Mouse (Mus musculus) liver, embryonic 14.5 days (tissue): ENCODE data around the gene Zfp473. TPM values are rescaled to one million over a fixed set of nuclear protein-coding genes. Genes with fewer than 3 reads are reported as not detected.

ENCODE experiments used
- ATAC-seq: fragments of 200-750 bp; cut with Nextera tagmentation; 2 replicates; pipeline ENCODE4 v1.8.0; 2017; ENCODE audit warnings: moderate number of reproducible peaks, mild to moderate bottlenecking, moderate library complexity; ENCODE audit not compliant: insufficient read depth
- DNase-seq, 3 experiments: peaks; one replicate each; pipeline ENCODE4 v3.0.0-alpha.2; 2012 to 2013; ENCODE audit warnings: low read depth in 3 of 3, low spot score in 3 of 3
- H3K27ac ChIP-seq: fragments of 300-500 bp; sonication (generic); 2 replicates; pipeline ENCODE4 v1.5.1; 2014; ENCODE audit warnings: moderate library complexity, mild to moderate bottlenecking, control low read depth, inconsistent platforms
- H3K27me3 ChIP-seq: fragments of 300-500 bp; sonication (generic); 2 replicates; pipeline ENCODE4 v1.6.1; 2014; ENCODE audit warnings: mild to moderate bottlenecking, low read length, moderate library complexity; ENCODE audit not compliant: control insufficient read depth, insufficient read depth
- H3K36me3 ChIP-seq: fragments of 300-500 bp; sonication (generic); replicated peaks from 2 replicates; pipeline ENCODE4 v1.6.1; 2014; ENCODE audit warnings: low read depth; ENCODE audit not compliant: control insufficient read depth, insufficient read depth
- H3K4me1 ChIP-seq, 2 experiments: fragments of 200-500 bp in 1 of 2; fragments of 300-500 bp in 1 of 2; sonication (generic) in 1 of 2; replicated peaks; 2 replicates each; pipeline ENCODE4 v1.6.1; 2012 to 2014; ENCODE audit warnings: antibody characterized with exemption in 1 of 2, inconsistent platforms in 1 of 2, low read length in 1 of 2; ENCODE audit not compliant: control insufficient read depth in 2 of 2, insufficient read depth in 2 of 2
- H3K4me2 ChIP-seq: fragments of 300-500 bp; sonication (generic); 2 replicates; pipeline ENCODE4 v1.6.1; 2014; ENCODE audit warnings: low read depth, mild to moderate bottlenecking, control low read depth, moderate library complexity
- H3K4me3 ChIP-seq, 2 experiments: fragments of 200-500 bp in 1 of 2; fragments of 300-500 bp in 1 of 2; sonication (generic) in 1 of 2; 2 replicates each; pipeline ENCODE4 v1.5.1; 2012 to 2014; ENCODE audit warnings: low read depth in 2 of 2, low read length in 2 of 2, mild to moderate bottlenecking in 2 of 2, control low read depth in 1 of 2, inconsistent platforms in 1 of 2, moderate library complexity in 1 of 2; ENCODE audit not compliant: insufficient read depth in 1 of 2
- H3K9ac ChIP-seq: fragments of 300-500 bp; sonication (generic); replicated peaks from 2 replicates; pipeline ENCODE4 v1.6.1; 2014; ENCODE audit warnings: mild to moderate bottlenecking, control low read depth, moderate library complexity
- H3K9me3 ChIP-seq: fragments of 300-500 bp; sonication (generic); 2 replicates; pipeline ENCODE4 v1.6.1; 2016; ENCODE audit warnings: low read length, mixed read lengths; ENCODE audit not compliant: control insufficient read depth
- CTCF ChIP-seq: IDR thresholded peaks from 2 replicates; pipeline ENCODE4 v1.5.1; 2016; ENCODE audit warnings: antibody characterized with exemption, low read depth, control low read depth
- EP300 ChIP-seq: IDR thresholded peaks from 2 replicates; pipeline ENCODE4 v1.6.1; 2016; ENCODE audit warnings: antibody characterized with exemption, low read depth
- WGBS: fragments of 180-500 bp; shearing (Covaris S2); extraction: QIAGEN DNeasy Blood & Tissue Kit; methylation state at CpG from one replicate; pipeline ENCODE4 v1.1.7; 2014; ENCODE audit not compliant: insufficient replicate concordance; 5-methylcytosine and 5-hydroxymethylcytosine counted together
- polyA plus RNA-seq, 2 experiments: library from polyadenylated mRNA; depleted of rRNA in 1 of 2; stranded (reverse) in 1 of 2; unstranded in 1 of 2; fragments of >200 nt; fragmentation: Nextera tagmentation in 1 of 2; extraction: Ambion mirVana in 1 of 2; gene quantifications; 2 replicates each; pipeline versions ENCODE4 v1.2.1 to v1.2.3; 2012 to 2014

Gene Zfp473
- polyA plus RNA-seq, 2 experiments, result 0.81 to 0.96 TPM

- ATAC-seq, result peak; percentile 44
- 83% methylated on average over 9 of the region's 9 CpGs for WGBS
- Histone ChIP-seq H3K9ac (0 out of 2 replicates have a peak overlapping the region, but pooled peaks have one; percentile 12), H3K4me3 (peak overlapping the region in 1 of 2 experiments; percentile 35; a peak in 2 of 4 replicates), H3K4me2 (peak overlapping the region; percentile 39; the same call in 1 of the 2 replicates), H3K27me3 (no peaks in the 10 kb centered on the region), H3K9me3 (no peaks in the 10 kb centered on the region), H3K4me1 (peaks cover 20 to 32% of the 10 kb centered on the region in 2 experiments), H3K36me3 (no peaks in the 10 kb centered on the region; the same call in none of the 2 replicates), H3K27ac (peak overlapping the region; percentile 80)
- TF ChIP-seq EP300, result no peak
- no peak for TF ChIP-seq CTCF
- DNase-seq, result peak; percentile 20 to 56 (median 33)
These were observed 26.1 kb upstream of the Zfp473 start for GRCm38 (mm10) chr7:44776849-44777498.

- 37% methylated on average over 8 of the region's 8 CpGs for WGBS
- Histone ChIP-seq H3K27me3 (no peaks in the 10 kb centered on the region), H3K4me3 (no peak overlapping the region), H3K4me1 (peaks cover 44 to 54% of the 10 kb centered on the region in 2 experiments), H3K9ac (peak overlapping the region; percentile 50), H3K36me3 (peaks cover 8% of the 10 kb centered on the region), H3K4me2 (peak overlapping the region; percentile 51), H3K27ac (peak overlapping the region; percentile 85), H3K9me3 (no peaks in the 10 kb centered on the region)
- ATAC-seq (peak; percentile 90), DNase-seq (peak; percentile 61 to 75 (median 73))
- peak; percentile 95 for TF ChIP-seq EP300
- TF ChIP-seq CTCF, result 0 out of 2 replicates have a peak, but pooled peaks have one; percentile 6
These were observed 21.8 kb upstream of the Zfp473 start for GRCm38 (mm10) chr7:44772591-44773204.

- peaks cover 16% of the 10 kb centered on the region for H3K36me3 ChIP-seq
- H3K9me3 ChIP-seq, result no peaks in the 10 kb centered on the region
- H3K4me1 ChIP-seq, result peaks cover 48 to 58% of the 10 kb centered on the region in 2 experiments
- no peaks in the 10 kb centered on the region for H3K27me3 ChIP-seq
- no peak overlapping the region for H3K4me3 ChIP-seq
- no peak for ATAC-seq
- H3K27ac ChIP-seq, result no peak overlapping the region
- H3K4me2 ChIP-seq, result no peak overlapping the region
- H3K9ac ChIP-seq, result no peak overlapping the region
- DNase-seq, result peak; percentile 46 to 61 (median 57)
- 25% methylated on average over 6 of the region's 6 CpGs for WGBS
- 0 out of 2 replicates have a peak, but pooled peaks have one; percentile 9 for TF ChIP-seq CTCF
- TF ChIP-seq EP300, result no peak
These were observed 19.3 kb upstream of the Zfp473 start for GRCm38 (mm10) chr7:44770046-44770578.

- 49% methylated on average over 5 of the region's 5 CpGs for WGBS
- peak; percentile 84 for TF ChIP-seq EP300
- TF ChIP-seq CTCF, result no peak
- H3K4me3 ChIP-seq, result no peak overlapping the region
- H3K9me3 ChIP-seq, result no peaks in the 10 kb centered on the region
- no peak overlapping the region for H3K9ac ChIP-seq
- ATAC-seq, result peak; percentile 73
- peaks cover 16% of the 10 kb centered on the region for H3K36me3 ChIP-seq
- peak; percentile 60 to 63 (median 61) for DNase-seq
- peak overlapping the region; percentile 41 for H3K4me2 ChIP-seq
- peak overlapping the region; percentile 26 for H3K27ac ChIP-seq
- no peaks in the 10 kb centered on the region for H3K27me3 ChIP-seq
- peaks cover 41 to 51% of the 10 kb centered on the region in 2 experiments for H3K4me1 ChIP-seq
These were observed 17.3 kb upstream of the Zfp473 start for GRCm38 (mm10) chr7:44768129-44768528.

GRCm38 (mm10) chr7:44760366-44760765 lies 9.5 kb upstream of the Zfp473 start:
- no peak overlapping the region for H3K27ac ChIP-seq
- ATAC-seq (no peak), DNase-seq (no peak)
- peaks cover 24% of the 10 kb centered on the region for H3K36me3 ChIP-seq
- H3K4me2 ChIP-seq, result no peak overlapping the region
- H3K4me1 ChIP-seq, result no peaks in the 10 kb centered on the region
- H3K9ac ChIP-seq, result no peak overlapping the region
- no peaks in the 10 kb centered on the region for H3K27me3 ChIP-seq
- no peak overlapping the region for H3K4me3 ChIP-seq
- H3K9me3 ChIP-seq, result no peaks in the 10 kb centered on the region
- no peak for TF ChIP-seq CTCF
- TF ChIP-seq EP300, result no peak
